ENCODE assay signal across 8 mouse cellular contexts in the genomic region with DNA sequence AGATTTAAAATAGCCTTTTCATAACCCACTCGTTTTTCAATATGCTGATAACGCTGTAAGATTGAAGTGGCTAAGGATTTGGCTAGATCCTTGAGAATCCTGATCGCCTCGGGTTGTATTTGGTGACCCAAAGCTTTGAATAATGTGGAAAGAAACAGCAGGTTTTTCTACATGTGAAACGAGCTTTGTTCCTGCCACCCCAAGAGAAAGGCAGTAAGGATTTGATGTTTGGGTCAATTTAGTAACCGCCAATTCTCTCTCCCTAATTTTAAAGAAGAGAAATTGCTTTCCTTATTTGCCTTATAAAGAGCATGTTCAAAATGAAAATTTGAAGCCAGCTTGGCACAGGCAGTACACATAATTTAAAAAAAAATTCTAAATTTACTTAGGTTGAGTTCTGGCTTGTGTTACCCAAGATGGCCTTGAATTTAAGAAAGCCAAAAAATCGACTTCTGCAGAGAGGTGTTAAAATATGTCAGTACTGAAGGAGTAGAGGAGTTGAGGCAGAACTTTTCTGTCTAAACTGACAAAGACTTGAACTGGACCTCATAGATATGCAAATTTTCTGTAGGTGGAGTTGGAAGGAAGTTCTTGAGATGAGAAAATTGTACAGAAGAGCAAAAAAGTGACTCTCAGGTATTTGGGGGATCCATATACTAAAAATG. TPM values are rescaled to one million over a fixed set of nuclear protein-coding genes. Genes with fewer than 3 reads are reported as not detected.
DNase-seq lines count a peak whose midpoint lies in the region; ATAC-seq and TF ChIP-seq lines count a peak whose summit lies in the region.

No protein-coding gene starts in this region.

- peak overlapping the region; percentile 68 for H3K4me3 ChIP-seq in liver, adult 2 months (ENCODE audit: insufficient read depth, low read depth, low read length)
- H3K4me3 ChIP-seq in hindbrain, embryonic 16.5 days (ENCODE audit: low read length), result peak overlapping the region; percentile 71
- H3K4me3 ChIP-seq in neural tube, embryonic 13.5 days, result peak overlapping the region; percentile 95

- peaks cover 10% of the 10 kb centered on the region; the same call in 1 of the 2 replicates for H3K4me1 ChIP-seq in liver, adult 2 months (ENCODE audit: control insufficient read depth, insufficient read depth, low read length)
- H3K4me1 ChIP-seq in hindbrain, embryonic 16.5 days (ENCODE audit: control insufficient read depth, insufficient read depth, low read depth, low read length), result peaks cover 25% of the 10 kb centered on the region
- peaks cover 41% of the 10 kb centered on the region for H3K4me1 ChIP-seq in neural tube, embryonic 13.5 days (replicated peaks)

- peak overlapping the region; percentile 75 for H3K9ac ChIP-seq in liver, adult 2 months (ENCODE audit: low read depth, low read length)
- H3K9ac ChIP-seq in hindbrain, embryonic 16.5 days (ENCODE audit: low read depth, low read length), result peak overlapping the region; percentile 81
- peak overlapping the region; percentile 80 for H3K9ac ChIP-seq in neural tube, embryonic 13.5 days

- H3K36me3 ChIP-seq in liver, adult 2 months (ENCODE audit: control insufficient read depth, insufficient read depth, low read length), result no peaks in the 10 kb centered on the region
- no peaks in the 10 kb centered on the region for H3K36me3 ChIP-seq in hindbrain, embryonic 16.5 days (ENCODE audit: control insufficient read depth, insufficient read depth, low read length)
- no peaks in the 10 kb centered on the region for H3K36me3 ChIP-seq in neural tube, embryonic 13.5 days

- under 1% methylated on average over 7 of the region's 7 CpGs for WGBS in liver, adult 2 months
- 4% methylated on average over 7 of the region's 7 CpGs for WGBS in hindbrain, embryonic 16.5 days
- WGBS in neural tube, embryonic 13.5 days, result 8% methylated on average over 7 of the region's 7 CpGs

- TF ChIP-seq CTCF in liver, adult 2 months (IDR thresholded peaks at IDR 0.05; ENCODE audit: low read depth, low read length), result no peak

- no peak for ATAC-seq in hindbrain, embryonic 16.5 days
- no peak for ATAC-seq in neural tube, embryonic 13.5 days (ENCODE audit: low read depth)

- TF ChIP-seq POLR2A in liver, adult 2 months (IDR thresholded peaks at IDR 0.05; ENCODE audit: extremely low read depth, insufficient read depth, low read length), result no peak

- peak overlapping the region; percentile 62 for H3K4me2 ChIP-seq in hindbrain, embryonic 16.5 days (ENCODE audit: low read length)
- H3K4me2 ChIP-seq in neural tube, embryonic 13.5 days, result peak overlapping the region; percentile 62

- no peak for DNase-seq in liver, adult 2 months (ENCODE audit: extremely low read depth, low read depth, low spot score)
- no peak for DNase-seq in liver
- peak; percentile 30 for DNase-seq in c-Kit-positive CD71-positive TER-119-negative erythroid progenitor cells, embryonic 14.5 days (ENCODE audit: low read depth)
- no peak for DNase-seq in adrenal gland, postnatal 25 days
- no peak for DNase-seq in adrenal gland, adult 18-20 months (ENCODE audit: low spot score in 2 of 2)
- DNase-seq in adrenal gland, adult (ENCODE audit: inconsistent age in 2 of 2, low spot score in 1 of 2), result no peak

- H3K9me3 ChIP-seq in hindbrain, embryonic 16.5 days (ENCODE audit: control insufficient read depth, low read length), result no peaks in the 10 kb centered on the region
- H3K9me3 ChIP-seq in neural tube, embryonic 13.5 days, result no peaks in the 10 kb centered on the region

- no peaks in the 10 kb centered on the region for H3K27me3 ChIP-seq in liver, adult 2 months (ENCODE audit: control insufficient read depth, insufficient read depth, low read length)
- H3K27me3 ChIP-seq in hindbrain, embryonic 16.5 days (replicated peaks; ENCODE audit: control insufficient read depth, insufficient read depth, low read length), result no peaks in the 10 kb centered on the region
- no peaks in the 10 kb centered on the region for H3K27me3 ChIP-seq in neural tube, embryonic 13.5 days

- peaks cover 17% of the 10 kb centered on the region; the same call in 1 of the 2 replicates for H3K79me2 ChIP-seq in liver, adult 2 months (ENCODE audit: control insufficient read depth, insufficient read depth, low read length)

- peak overlapping the region; percentile 79 for H3K27ac ChIP-seq in liver, adult 2 months (replicated peaks; ENCODE audit: insufficient read depth, low read depth, low read length)
- peak overlapping the region; percentile 83 for H3K27ac ChIP-seq in hindbrain, embryonic 16.5 days (ENCODE audit: low read depth, low read length)
- H3K27ac ChIP-seq in neural tube, embryonic 13.5 days (replicated peaks), result peak overlapping the region; percentile 87

RNA-seq across cellular contexts. Expression of a gene that starts 1.0 kb away (rescaled TPM):
- total RNA-seq in liver, adult 2 months (2014; rRNA removed), result 315 and 350 TPM in 2 replicates
- 58.2 and 73.8 TPM in 2 replicates for polyA plus RNA-seq in liver, adult 2 months (2012; rRNA removed)
- polyA plus RNA-seq in hindbrain, embryonic 16.5 days (2015; fragmentation: Nextera tagmentation; extraction: Ambion mirVana), result 303 and 304 TPM in 2 replicates
- polyA plus RNA-seq in neural tube, embryonic 13.5 days (2015; fragmentation: Nextera tagmentation; extraction: Ambion mirVana), result 275 and 302 TPM in 2 replicates
- total RNA-seq in adrenal gland, postnatal 25 days (2021), result 362 and 433 TPM in 2 replicates
- total RNA-seq in adrenal gland, adult 18-20 months (2021), result 100 to 1,000 TPM; 431 to 540 TPM

RNA-seq across cellular contexts. Expression of a gene that starts 27.8 kb away (rescaled TPM):
- not detected in 2 replicates for total RNA-seq in liver, adult 2 months (2014; rRNA removed)
- not detected in 2 replicates for polyA plus RNA-seq in liver, adult 2 months (2012; rRNA removed)
- 0.86 and 2.6 TPM in 2 replicates for polyA plus RNA-seq in hindbrain, embryonic 16.5 days (2015; fragmentation: Nextera tagmentation; extraction: Ambion mirVana)
- polyA plus RNA-seq in neural tube, embryonic 13.5 days (2015; fragmentation: Nextera tagmentation; extraction: Ambion mirVana), result 0.78 and 1.2 TPM in 2 replicates
- total RNA-seq in adrenal gland, postnatal 25 days (2021), result not detected in 2 replicates
- total RNA-seq in adrenal gland, adult 18-20 months (2021), result not detected

RNA-seq across cellular contexts. Expression of a gene that starts 34.3 kb away (rescaled TPM):
- 3.1 and 4.0 TPM in 2 replicates for total RNA-seq in liver, adult 2 months (2014; rRNA removed)
- polyA plus RNA-seq in liver, adult 2 months (2012; rRNA removed), result 7.2 and 8.3 TPM in 2 replicates
- 1.9 and 2.3 TPM in 2 replicates for polyA plus RNA-seq in hindbrain, embryonic 16.5 days (2015; fragmentation: Nextera tagmentation; extraction: Ambion mirVana)
- polyA plus RNA-seq in neural tube, embryonic 13.5 days (2015; fragmentation: Nextera tagmentation; extraction: Ambion mirVana), result 3.1 and 3.7 TPM in 2 replicates
- total RNA-seq in adrenal gland, postnatal 25 days (2021), result 28.4 and 29.5 TPM in 2 replicates
- total RNA-seq in adrenal gland, adult 18-20 months (2021), result 10 to 100 TPM; 18.0 to 23.1 TPM

RNA-seq across cellular contexts. Expression of a gene that starts 50.4 kb away (rescaled TPM):
- 84.3 and 97.1 TPM in 2 replicates for total RNA-seq in liver, adult 2 months (2014; rRNA removed)
- polyA plus RNA-seq in liver, adult 2 months (2012; rRNA removed), result 13.7 and 17.6 TPM in 2 replicates
- 384 and 414 TPM in 2 replicates for polyA plus RNA-seq in hindbrain, embryonic 16.5 days (2015; fragmentation: Nextera tagmentation; extraction: Ambion mirVana)
- 482 and 577 TPM in 2 replicates for polyA plus RNA-seq in neural tube, embryonic 13.5 days (2015; fragmentation: Nextera tagmentation; extraction: Ambion mirVana)
- total RNA-seq in adrenal gland, postnatal 25 days (2021), result 310 and 324 TPM in 2 replicates
- total RNA-seq in adrenal gland, adult 18-20 months (2021), result 100 to 1,000 TPM; 281 to 308 TPM
